Mouse (Mus musculus) adipocyte (in vitro differentiated cells): ENCODE measurements around the gene Tmem208.

Source experiments
- DNase-seq: peaks from one replicate; pipeline ENCODE4 v3.0.0-alpha.2; 2016; ENCODE audit warnings: low spot score

The Tmem208 gene

DNA sequence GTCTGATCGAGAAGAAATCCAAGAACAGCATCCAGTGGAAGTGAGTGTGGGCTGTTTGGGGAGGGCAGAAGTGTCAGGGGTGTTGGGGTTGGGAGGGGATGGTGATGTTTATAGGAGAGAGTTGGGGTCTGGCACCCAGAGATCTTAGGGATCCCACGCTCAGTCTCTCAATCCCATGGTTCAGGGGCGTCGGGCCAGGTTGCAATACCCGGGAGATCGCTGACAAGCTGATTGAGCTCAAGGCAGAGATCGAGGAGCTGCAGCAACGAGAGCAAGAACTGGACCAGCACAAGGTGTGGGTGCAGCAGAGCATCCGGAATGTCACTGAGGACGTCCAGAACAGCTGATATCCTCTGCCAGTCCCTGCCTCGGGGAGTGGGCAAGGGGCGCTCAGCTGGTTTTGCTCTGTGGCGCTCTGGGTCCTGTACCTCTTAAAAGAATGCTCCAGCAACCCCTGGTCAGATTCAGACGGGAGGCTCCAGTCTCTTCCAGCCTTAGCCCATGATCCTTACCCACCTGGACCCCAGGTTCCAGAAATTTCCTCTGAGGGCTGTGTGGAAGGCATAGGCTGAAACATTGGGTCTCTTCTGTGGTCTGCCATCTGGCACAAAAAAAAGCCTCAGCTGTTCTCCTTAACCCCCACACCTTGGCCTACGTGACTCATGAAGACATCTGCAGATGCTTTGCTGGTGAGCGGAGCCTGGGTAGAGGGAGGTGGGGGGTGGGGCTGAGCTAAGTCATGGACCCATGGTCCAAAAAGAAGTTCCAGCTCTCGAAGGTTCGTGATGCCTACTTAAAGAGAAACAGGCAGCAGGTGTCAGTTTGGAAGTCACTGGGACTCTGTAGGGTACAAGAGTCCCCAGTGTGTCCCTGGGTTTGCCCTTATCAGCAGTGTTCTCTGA lies 27.6 kb upstream of the Tmem208 start:
- no peak for DNase-seq

DNA sequence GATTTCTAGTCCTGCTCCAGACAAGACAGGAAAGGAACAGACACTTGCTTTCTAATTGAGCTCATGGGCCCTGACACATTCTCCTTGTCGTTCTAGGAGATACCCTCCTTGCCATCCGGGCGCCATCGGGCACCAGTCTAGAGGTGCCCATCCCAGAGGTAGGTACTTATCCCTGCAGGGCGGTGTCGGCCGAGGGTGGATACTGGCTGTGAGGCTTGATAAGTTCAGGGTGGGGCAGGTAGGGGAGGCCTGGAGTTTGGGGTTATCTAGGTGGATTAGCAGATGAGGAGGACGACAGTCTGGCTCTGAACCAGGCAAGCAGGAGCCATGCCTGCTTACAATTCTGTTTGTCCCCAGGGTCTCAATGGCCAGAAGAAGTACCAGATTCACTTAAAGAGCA lies 26.2 kb upstream of the Tmem208 start:
- no peak for DNase-seq

DNA sequence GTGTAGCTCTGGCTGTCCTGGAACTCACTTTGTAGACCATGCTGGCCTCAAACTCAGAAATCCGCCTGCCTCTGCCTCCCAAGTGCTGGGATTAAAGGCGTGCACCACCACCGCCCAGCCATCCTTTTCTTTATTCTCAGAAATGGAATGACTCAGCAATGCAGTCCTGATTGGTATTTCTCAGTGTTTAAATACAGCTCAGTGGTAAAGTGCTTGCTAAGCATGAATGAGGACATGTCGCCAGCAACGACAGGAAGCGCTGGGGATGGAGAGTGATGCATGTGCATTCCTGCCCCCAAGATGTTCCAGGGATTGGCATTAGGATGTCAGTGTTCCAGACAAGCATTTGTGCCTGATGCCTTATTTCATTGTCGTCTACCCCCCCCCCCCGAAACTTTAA lies 22.8 kb upstream of the Tmem208 start:
- no peak for DNase-seq

DNA sequence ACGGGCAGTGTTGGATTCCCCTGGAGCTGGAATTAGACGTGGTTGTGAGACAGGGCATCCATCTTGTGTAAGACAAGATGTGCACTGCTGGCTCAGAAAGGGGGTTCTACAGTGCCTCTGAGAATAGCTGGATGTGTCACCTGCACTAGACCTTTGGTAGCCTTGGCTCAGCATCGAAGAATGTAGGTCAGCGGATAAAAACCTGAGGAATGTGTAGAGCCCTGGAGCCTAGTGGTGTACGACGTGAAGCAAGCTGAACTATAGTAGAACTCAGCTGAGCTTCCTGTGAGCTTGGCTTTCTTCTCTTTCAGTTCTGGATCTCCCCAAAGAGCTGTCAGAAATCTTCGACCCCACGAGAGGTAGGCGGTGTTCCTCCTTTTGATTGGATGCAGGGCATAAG lies 22.3 kb upstream of the Tmem208 start:
- DNase-seq = no peak

DNA sequence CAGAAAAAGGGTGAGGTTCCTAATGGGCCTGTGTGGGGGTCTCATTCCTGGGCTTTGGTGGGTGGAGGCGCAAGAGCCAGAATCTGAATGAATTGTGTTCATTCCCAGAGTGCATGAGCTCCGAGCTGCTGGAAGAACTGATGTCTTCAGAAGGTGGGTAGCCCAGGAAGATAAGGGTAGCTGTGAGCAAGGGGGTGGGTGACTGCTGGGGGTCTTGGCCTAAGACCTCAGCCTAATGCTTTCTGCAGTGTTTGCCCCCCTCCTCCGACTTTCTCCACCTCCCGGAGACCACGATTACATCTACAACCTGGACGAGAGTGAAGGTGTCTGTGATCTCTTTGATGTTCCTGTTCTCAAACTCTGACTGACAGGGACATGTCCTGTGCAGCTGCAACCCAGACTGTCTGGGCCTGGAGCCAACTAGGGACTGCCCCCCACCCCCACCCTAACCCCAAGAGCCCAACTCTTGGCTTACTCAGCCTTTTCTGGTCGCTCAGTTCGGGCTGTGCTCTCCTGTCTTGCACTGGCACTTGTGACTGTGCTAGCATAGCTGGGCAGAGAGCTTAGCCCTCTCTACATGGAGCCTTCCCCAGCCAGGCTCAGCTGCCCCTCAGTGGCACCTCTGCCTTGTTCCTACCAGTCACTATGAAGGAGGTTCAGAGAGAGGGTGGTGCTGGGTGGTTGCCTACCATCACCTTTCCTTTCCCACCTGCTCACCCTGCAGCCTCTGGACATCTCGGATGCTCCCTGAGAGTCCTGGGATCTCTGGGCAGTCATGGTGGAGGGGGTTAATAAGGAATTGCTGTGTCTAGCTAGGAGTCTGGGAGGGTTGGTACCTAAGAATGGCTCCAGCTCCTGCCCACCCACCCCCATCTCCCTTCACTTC lies 21.6 kb upstream of the Tmem208 start:
- DNase-seq = peak; percentile 76

DNA sequence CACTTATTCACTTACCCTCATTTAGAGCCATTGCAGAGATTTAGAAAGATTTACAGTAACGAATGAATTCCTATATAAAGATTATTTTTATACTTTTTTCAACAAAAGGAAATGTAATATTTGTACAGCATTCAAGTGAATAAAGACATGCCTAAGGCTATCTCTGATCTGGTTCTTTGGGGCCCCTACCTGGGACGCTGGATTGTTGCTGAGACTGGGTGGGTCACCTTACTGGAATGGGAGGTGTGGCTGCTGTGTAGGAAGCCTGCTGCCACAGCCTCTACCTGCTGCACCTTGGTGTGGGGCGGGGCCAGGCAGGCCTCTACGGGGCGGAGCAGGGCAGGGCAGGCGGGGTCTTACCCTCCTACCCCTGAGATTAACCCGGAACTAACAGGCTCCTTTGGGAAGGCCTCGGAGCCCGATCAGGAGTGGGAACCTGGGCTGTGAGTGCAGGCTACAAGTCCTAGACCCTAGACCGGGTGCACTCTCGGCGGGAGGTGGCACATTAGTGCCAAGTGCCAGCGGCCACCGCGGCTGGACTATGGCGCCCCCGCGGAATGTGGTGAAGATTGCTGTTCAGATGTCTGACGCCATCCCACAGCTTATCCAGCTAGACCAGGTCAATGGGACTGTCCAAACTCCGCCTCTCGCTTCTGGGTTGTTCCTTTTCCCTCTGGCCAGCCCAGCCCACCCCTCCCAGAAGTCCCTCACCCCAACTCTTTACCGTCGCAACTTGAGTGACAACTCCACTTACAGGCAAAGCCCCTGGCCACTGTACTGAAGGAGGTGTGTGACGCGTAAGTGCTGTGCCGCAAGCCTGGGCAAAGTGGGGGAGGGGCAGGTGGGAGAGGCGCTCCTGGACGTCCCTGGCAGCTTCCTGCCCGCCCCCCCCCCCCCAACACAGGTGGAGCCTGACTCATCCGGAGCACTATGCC lies 20.7 kb upstream of the Tmem208 start, which contains the start of gene Elmo3:
Elmo3 (plus strand) TSS at position 391 of the 935 bp plus-strand sequence.
- DNase-seq = no peak

DNA sequence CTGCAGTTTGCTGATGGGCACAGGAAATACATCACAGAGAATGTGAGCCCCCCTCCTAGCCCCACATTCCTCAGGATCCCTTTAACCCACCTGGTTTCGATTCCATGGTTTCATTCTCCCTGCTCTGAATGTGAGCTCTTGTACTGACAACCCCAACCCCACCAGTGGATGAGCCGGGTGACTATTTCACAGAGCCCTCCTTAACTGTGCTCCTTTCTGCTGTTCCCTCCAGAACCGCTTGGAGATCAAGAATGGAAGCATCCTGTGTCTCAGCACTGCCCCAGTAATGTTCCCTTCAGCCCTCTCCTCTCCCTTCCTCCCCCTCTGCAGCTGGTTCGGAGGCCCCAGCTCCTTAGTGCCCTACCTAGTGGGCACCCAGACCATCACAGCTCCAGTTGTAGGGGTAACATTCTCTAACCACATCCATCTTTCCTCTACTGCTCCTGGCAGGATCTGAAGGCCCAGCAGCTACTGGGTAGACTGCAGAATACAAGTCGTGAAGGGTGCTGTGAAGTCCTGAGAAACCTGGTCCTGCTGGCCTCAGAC lies 19.9 kb upstream of the Tmem208 start:
- DNase-seq = no peak

DNA sequence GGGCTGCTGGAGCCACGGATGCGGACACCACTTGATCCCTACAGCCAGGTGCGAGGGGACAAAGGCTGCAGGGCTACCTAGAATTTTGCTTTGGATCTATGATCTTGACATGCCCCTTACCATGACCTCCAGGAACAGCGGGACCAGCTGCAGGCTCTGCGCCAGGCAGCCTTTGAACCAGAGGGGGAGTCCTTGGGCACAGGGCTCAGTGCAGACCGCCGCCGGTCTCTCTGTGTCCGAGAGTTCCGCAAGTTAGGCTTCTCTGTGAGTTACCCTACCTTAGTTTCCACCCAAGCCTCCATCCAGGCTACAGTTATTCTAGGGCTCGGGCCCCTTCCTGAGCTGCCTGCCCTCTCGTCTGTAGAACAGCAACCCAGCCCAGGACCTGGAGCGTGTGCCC lies 18.5 kb upstream of the Tmem208 start:
- no peak for DNase-seq

DNA sequence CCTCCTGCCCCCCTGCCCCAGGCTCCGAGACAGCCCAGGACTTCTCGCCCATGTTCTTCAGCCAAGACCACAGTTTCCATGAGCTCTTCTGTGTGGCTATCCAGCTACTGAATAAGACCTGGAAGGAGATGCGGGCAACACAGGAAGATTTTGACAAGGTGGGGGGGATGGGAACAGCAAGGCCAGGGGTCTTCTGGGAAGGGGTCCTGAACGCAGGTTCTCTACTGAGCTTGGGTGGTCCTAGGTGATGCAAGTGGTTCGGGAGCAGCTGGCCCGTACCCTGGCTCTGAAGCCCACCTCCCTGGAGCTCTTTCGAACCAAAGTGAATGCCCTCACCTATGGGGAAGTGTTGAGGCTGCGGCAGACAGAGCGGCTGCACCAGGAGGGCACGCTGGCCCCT lies 17.7 kb upstream of the Tmem208 start:
- no peak for DNase-seq

DNA sequence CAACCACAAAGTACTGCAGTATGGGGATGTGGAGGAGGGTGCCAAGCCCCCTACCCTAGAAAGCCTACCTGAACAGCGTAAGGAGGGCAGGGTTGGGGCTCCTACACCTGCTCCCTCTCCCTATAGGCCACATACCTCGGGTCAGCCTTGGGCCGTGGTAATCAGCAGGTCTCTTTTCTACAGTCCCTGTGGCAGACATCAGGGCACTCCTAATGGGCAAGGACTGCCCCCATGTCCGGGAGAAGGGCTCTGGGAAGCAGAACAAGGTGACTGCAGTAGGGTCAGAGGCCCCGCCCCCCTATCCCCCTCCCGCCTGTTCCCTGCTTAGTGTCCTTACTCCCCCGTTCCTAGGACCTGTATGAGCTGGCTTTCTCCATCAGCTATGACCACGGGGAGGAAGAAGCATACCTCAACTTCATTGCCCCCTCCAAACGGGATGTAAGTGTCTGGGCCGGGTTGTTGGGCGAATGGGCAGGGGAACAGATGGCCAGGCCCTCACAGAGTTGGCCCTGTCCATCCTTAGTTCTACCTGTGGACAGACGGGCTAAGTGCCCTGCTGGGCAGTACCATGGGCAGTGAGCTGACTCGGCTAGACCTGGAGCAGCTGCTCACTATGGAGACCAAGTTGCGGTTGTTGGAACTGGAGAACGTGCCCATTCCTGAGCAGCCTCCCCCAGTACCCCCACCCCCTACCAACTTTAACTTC lies 16.9 kb upstream of the Tmem208 start:
- no peak for DNase-seq

DNA sequence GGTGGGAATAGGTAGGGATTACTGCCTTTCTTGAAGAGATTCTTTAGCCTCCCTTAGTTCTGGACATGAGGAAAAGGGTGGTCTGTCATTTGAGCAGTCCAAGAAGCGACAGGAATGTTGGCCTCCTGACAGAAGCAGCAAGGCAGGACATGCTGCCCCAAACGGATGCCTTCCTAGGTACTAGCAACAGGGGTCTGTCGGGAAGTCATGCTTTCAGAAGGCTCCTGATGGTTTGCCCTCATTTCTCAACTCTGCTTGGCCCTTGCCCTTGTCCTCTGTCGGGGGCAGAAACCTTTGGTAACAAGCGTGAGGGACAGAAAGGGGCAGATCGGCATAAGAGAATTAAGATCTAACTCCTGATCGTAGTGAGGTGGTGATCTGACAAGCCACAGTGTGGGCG lies 16.0 kb upstream of the Tmem208 start:
- no peak for DNase-seq

DNA sequence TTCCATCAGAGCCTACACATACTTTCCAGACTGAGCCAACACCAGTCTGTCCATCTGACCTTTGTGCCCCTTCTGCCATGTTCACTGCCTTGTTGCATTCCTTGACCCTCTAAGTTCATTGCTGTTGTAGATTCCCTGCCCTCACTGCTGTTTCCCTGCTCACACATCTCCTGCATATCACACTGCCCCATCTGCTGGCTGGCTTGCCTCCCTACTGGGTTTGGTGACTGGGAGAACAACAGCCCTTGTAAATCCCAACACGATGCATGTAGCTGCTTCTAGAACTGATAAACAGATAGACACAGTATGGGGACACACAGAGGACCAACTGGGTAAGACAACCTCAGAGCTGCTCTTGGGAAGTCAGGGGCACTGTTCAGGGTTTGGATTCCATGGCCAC lies 14.4 kb upstream of the Tmem208 start:
- no peak for DNase-seq

DNA sequence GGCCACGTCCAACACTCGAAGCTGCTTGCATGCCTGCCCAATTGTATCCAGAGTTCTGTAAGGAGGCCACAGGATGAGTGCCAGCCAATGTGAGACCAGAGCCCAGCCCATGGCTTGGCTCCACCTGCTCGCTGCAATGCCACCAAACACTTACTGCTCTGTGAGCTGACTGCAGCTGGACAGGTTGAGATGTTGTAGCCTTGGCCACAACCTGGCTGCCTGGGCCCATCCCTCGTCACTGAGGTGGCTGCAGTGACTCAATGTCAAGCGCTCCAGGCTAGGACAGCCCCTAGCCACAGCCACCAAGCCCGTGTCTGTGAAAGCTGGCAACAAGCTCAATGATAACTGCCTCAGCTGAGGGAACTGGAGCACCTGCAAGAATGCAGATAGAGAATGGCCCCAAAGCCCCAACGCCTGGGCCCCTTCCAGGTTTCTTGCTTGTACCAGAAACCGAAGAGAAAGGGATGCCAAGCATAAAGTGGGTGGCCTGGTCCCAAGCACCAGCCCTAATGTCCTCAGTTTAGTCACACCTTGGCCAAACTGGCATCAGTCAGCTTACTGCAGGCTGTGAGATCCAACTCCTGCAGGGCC lies 13.2 kb upstream of the Tmem208 start:
- no peak for DNase-seq

DNA sequence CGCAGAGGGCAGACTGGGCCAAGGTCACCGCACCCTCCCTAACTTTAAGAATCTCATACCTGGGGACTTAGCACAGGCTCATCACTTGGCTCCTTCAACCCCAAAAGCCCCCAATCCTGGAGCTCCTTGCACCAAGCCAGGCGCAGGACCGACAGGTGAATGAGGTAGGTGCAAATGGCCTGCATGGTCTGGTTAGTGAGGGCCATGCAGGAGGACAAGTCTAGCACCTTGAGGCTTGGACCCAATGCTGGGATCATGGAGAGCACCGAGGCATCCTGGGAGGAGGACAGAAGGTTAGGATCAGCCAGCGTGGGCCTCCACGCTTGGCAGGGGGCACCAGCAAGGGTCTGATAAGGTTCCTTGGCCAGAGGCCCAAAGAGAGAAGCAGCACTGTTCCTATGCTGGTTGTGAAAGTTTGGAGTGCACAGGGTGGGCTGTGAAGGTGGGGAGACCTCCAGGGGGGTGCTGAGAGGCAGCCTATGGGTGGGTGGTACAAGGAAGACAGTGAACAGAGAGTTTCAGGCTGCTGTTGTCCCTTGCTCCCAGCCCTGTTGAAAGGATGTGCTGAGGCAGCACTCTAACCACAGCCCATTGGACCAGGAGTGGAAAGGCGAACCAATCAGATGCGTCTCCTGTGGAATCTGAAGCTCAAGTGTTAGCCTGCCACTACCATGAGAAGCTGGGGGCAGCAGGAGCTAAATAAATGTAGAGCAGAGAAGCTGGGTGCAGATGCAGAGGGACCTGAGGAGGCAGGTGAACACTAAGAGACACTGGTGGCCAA lies 12.3 kb upstream of the Tmem208 start:
- no peak for DNase-seq

DNA sequence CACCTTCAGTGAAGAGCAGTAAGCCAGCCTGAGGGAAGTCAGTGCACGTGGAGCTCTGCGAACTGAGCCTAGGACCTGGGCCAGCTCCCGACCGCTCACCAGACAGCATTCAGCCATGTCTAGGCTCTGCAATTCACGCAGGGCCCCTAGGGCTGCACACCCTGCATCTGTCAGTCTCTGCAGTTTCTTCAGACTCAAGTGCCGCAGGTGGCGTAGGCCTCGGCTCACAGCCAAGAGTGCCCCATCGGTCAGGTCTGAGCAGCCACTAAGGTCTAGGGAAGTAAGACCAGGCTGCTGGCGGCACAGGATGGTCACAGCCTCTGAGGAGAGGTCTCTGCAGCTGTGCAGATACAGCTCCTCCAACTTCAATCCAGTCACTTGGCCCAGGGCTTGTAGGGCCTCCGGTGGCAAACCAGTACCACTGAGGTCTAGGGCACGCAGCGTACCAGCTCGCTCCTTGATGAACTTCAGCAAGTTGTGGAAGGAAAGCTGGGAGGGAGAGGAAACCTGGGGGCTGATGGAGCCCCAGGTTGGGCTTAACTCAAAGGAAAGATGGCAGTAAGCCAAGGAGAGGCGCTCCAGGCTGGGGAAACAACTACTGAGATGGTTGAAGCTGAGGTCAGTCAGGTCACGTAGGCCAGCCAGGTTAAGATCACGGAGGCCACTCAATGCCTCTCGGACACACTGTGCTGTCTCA lies 10.9 kb upstream of the Tmem208 start:
- DNase-seq = no peak

DNA sequence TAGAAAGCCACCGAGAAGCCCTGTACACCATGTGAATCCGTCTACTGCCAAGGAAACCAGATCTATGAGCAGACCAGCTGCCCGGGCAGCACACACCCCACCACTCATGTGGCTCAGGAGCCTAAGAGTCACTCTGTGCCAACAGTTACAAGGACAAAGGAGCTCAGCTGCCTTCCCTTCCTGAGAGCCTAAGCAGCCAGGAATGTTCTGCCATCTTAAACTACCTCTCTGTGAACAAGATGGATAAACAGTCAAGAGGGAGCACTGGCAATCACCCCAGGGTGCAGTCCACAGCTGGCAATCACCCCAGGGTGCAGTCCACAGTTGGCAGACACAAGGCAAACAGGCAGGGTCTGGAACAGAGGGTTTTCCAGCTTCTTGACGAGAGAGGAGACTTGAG lies 8.2 kb upstream of the Tmem208 start:
- no peak for DNase-seq

DNA sequence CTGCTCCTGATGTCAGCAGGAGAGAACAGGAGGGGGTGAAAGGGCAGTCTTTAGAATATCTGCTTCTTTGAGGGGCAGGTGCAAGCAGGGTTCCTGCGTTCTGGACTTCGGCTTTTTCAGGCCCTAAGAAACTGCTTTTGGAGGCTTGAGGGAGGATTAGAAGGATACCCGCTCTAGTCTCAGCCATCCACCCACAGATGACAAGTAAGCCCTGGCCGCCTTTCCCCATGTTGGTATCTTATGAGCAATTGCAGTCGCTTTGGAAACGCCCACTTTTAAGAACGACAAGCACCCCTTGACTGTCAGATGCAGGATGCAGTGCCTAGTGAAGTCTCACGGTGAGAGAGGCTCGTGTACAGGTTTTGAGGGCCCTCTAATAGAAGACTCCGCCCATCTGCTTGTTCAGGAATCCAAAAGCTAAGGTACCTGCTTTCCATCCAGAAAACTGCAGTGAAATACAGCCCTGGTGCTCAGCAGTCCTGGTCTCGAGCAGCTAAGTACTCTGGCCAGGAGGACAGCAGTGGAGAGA lies 7.4 kb upstream of the Tmem208 start:
- no peak for DNase-seq

DNA sequence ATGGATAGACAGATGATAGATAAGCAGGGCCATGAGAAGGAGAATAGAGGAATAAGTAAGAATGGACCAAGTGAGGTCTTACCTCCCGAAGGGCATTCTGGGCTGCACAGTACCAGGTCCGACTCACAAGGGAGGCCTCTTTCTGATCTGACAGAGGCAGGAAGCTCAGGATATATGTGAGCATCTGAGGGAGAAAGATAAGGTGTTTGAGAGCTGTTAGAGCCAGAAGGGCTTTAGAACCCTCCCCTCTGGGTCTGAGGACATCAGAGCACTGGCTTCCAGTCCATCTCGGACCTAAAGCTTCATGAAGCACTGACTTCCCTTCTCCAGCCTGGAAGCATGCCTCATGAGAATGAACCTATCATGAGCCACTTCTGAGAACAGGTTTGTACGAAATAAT lies 3.0 kb upstream of the Tmem208 start:
- no peak for DNase-seq

DNA sequence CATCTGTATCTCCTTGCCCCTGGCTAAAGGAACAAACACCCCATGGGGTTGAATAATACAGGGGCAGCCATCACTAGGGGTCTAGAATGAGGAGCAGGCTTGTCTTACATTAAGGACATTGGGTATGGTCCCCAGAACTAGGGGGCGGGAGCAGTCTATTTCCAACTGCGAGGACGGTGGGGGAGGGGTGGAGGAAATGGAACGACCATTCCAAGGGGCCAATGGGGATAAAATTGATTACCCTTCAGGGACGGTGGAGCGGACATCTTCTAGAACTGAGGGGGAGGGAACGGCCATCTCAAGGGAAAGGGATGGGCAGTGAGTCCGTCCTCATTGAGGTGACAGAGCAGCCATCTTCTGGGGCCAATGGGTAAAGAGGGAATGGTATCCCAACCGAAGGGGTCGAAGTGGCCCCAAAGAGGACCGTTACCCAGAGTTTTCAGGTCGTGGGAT lies 487 bp upstream of the Tmem208 start:
- no peak for DNase-seq
